Mouse (Mus musculus): ENCODE data around the gene Gm13288.
"Not testable (repeated sequence)": the region's sequence is repeated elsewhere in the genome, so short reads cannot be mapped to it uniquely, and the experiment has no call there.

DNA sequence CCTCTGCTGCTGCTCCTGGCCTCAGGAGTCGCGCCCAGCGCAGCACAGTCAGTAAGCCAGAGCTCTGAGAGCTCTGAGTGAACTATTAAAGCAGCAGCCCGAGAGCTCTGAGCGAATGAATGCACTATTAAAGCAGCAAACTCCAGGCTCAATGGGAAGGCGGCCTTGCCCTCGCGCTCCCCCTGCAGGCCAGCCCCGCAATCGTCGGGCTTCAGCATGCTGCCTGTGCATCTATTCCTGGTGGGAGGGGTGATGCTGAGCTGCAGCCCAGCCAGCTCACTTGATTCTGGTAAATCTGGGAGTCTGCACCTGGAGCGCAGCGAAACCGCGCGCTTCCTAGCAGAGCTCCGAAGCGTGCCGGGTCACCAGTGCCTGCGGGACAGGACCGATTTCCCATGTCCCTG, 47.7 kb upstream of the Gm13288 start:
- peak; percentile 60; the same call in 1 of the 2 replicates for TF ChIP-seq CTCF (IDR thresholded peaks at IDR 0.05; ENCODE audit: extremely low read depth, insufficient read depth, insufficient read length, insufficient replicate concordance)
- TF ChIP-seq POLR2A (IDR thresholded peaks at IDR 0.05; ENCODE audit: low read depth, low read length): not testable (repeated sequence)
